Mouse (Mus musculus) CD8-positive naive resting alpha-beta T cell, adult 57 days (primary cell): Measurements from ENCODE around the gene Usp50. TPM values are rescaled to one million over a fixed set of nuclear protein-coding genes. Genes with fewer than 3 reads are reported as not detected.

ENCODE experiments used
- total RNA-seq: library from RNA; stranded (reverse); gene quantifications from one replicate; pipeline ENCODE4 v1.2.4, GENCODE M21; 2023

Gene Usp50
- not detected for total RNA-seq

DNA sequence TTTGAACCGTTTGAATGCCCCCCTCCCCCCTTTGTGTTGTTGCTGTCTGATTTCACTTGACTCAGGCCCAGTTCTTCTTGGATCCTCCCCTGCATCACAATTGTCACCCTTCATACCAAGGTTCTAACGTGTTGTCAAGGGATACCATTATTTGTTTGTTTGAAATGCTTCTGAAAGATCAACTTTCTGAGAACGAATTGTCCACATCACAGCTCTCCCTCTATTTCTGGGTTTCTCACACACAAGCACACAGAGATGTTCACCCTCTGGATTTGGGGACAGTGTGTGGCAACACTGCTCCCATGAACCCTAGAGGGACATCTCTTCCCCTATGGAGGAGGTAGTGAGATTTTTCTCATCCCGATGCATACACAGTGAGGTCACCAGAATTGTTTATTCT lies at the start of gene Usp50:
TSS of gene Usp50 (minus strand) at position 101 of the 400 bp plus-strand sequence.

DNA sequence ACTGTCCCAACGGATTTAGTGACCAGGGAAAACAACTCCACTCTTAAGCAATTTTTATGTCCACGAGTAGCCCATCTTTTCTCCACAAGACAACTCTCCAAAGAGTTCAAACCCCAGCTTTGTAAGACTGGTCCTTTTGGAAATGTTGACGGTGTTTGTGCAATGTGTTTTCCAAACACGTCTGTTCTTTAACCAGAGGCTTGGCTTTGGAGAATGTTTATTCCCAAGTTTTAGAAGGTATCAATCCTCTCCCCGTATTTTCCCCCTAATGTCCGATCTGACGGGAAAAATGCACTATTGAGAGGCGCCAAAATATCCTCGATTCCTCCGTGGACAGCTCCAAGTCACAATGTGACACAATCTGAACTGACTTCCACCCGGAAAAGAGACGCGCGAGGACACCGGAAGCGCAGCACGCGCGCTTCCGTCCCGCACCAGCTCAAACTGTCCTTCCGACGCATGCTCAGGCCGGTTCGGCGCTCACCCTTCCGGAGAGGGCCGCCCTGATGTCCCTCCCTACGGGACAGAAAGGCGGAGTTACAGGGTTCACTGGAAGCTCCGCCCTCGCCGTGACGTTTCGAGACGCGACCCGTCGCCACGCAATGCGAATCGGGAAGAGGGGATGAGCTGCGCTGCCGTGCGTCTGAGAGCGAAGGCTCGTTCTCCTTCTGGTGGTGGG lies 76.4 kb downstream of the Usp50 start, which contains the start of gene Usp8:
TSS of gene Usp8 (plus strand) at position 570 of the 679 bp plus-strand sequence.

DNA sequence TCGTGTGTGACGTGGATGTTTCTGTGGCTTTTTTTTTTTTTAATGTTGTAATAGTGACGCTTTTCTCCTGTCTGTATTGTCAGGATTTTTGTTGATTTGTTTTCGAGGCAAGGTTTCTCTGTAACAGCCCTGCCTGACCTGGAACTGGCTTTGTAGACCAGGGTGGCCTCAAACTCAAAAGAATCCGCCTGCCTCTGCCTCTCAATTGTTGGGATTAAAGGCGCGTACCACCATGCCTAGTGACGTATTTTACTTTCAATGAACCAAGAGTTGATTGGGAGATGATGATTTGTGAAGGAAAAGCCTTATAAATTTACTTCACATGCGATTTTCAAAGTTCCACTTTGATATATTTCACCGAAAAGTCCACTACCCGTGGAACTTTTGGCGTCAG lies 107.2 kb downstream of the Usp50 start, which contains the start of gene Gabpb1:
TSS of gene Gabpb1 (minus strand) at position 216 of the 394 bp plus-strand sequence.

Other genes with a start within 250 kb of the Usp50 start
- not detected for gene Slc27a2, start 231.1 kb downstream of the Usp50 start, total RNA-seq
- 3.0 TPM for gene Hdc, start 164.2 kb downstream of the Usp50 start, total RNA-seq
- gene Gabpb1, start 107.1 kb downstream of the Usp50 start, total RNA-seq: 34.9 TPM
- 45.1 TPM for gene Usp8, start 76.1 kb downstream of the Usp50 start, total RNA-seq
- gene Trpm7, start 92.8 kb upstream of the Usp50 start, total RNA-seq: 112 TPM
- gene Sppl2a, start 149.8 kb upstream of the Usp50 start, total RNA-seq: 64.5 TPM
- 29.1 TPM for gene Ap4e1, start 225.2 kb upstream of the Usp50 start, total RNA-seq